Mouse (Mus musculus) CH12.LX (cell line): ENCODE data around the gene Cdh18.

ENCODE experiments used
- CHD2 ChIP-seq: IDR thresholded peaks from 2 replicates; pipeline ENCODE4 v1.6.1; 2011; ENCODE audit warnings: low read length, improper control_type of control experiment
- CTCF ChIP-seq, 2 experiments: IDR thresholded peaks in 1 of 2; conservative IDR thresholded peaks in 1 of 2; 2 replicates each; pipeline ENCODE4 v1.5.1; 2011 to 2012; ENCODE audit warnings: low read depth in 2 of 2, low read length in 2 of 2, improper control_type of control experiment in 1 of 2, inconsistent platforms in 1 of 2, mild to moderate bottlenecking in 1 of 2, moderate library complexity in 1 of 2
- EP300 ChIP-seq: IDR thresholded peaks from 2 replicates; pipeline ENCODE4 v1.6.1; 2011; ENCODE audit warnings: low read length, improper control_type of control experiment
- MAFK ChIP-seq: IDR thresholded peaks from 2 replicates; pipeline ENCODE4 v1.6.1; 2011; ENCODE audit warnings: low read length, improper control_type of control experiment; ENCODE audit not compliant: insufficient replicate concordance
- POLR2A ChIP-seq: IDR thresholded peaks from 2 replicates; pipeline ENCODE4 v1.6.1; 2011; ENCODE audit warnings: low read depth, mild to moderate bottlenecking, improper control_type of control experiment, low read length

DNA sequence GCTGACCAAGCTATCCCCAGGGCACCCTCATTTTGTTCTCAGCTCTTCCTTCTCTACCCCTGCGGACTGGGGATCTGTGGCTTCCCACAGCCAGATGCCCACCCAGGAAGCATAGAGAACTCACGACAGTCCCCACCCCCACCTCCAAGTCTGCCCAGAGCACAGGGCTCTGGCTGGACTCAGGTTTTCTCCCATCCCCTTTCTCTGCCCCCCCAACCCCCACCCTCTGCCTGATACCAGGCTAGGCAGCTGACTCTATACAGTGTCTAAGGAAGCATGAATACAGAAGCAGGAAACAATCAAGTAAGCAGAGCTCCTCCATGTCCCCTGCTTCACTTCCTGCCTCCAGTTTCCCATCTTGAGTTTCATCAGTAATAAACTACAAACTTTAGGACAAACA lies 472.3 kb downstream of the Cdh18 start:
- TF ChIP-seq EP300: no peak
- TF ChIP-seq CHD2: no peak
- no peak for TF ChIP-seq POLR2A
- no peak for TF ChIP-seq CTCF (conservative IDR thresholded peaks at IDR 0.05 in 1 of 2, IDR thresholded peaks at IDR 0.05 in 1 of 2; ENCODE audit: low read depth in 2 of 2, low read length in 2 of 2)
- TF ChIP-seq MAFK: no peak
